ENCODE assay signal across 9 mouse cellular contexts in genomic region chr19:6285632-6286433, GRCm38 (mm10). TPM values are rescaled to one million over a fixed set of nuclear protein-coding genes. Genes with fewer than 3 reads are reported as not detected.
DNase-seq lines count a peak whose midpoint lies in the region; ATAC-seq and TF ChIP-seq lines count a peak whose summit lies in the region.
"Had no signal": no experiment of that assay in that cellular context is flagged by ENCODE, and none has a peak within 500 bp of the region (broad histone marks: within the 10 kb centered on the region; RNA-seq: fewer than 3 reads in every experiment).

No protein-coding gene starts in this region.

- no peak for DNase-seq in left cerebral cortex, adult 2 months (ENCODE audit: extremely low spot score in 1 of 2, low spot score in 2 of 2)
- no peak for DNase-seq in left cerebral cortex, adult 8-10 months (ENCODE audit: low spot score in 2 of 2)
- peak; percentile 66 for DNase-seq in liver
- DNase-seq in thymus, postnatal 25 days = no peak
- DNase-seq: thymus, adult 2 months had no signal

- H3K27me3 ChIP-seq in heart, embryonic 14.5 days (ENCODE audit: control insufficient read depth, insufficient read depth, low read length) = no peaks in the 10 kb centered on the region
- H3K27me3 ChIP-seq in small intestine, adult 2 months (ENCODE audit: control insufficient read depth, insufficient read depth, low read length) = no peaks in the 10 kb centered on the region
- no peaks in the 10 kb centered on the region for H3K27me3 ChIP-seq in forebrain, embryonic 12.5 days
- H3K27me3 ChIP-seq: limb, embryonic 15.5 days had no signal

- 25% methylated on average over 7 of the region's 7 CpGs for WGBS in heart, embryonic 14.5 days
- 43% methylated on average over 7 of the region's 7 CpGs for WGBS in small intestine, adult 2 months
- WGBS in forebrain, embryonic 12.5 days = 88% methylated on average over 7 of the region's 7 CpGs

- H3K4me2 ChIP-seq in heart, embryonic 14.5 days (ENCODE audit: low read length) = peak overlapping the region; percentile 50
- H3K4me2 ChIP-seq in forebrain, embryonic 12.5 days = no peak overlapping the region
- H3K4me2 ChIP-seq: limb, embryonic 15.5 days had no signal

- peak overlapping the region; percentile 53 for H3K27ac ChIP-seq in left cerebral cortex, adult 2 months
- H3K27ac ChIP-seq in heart, embryonic 14.5 days (replicated peaks in 1 of 2; ENCODE audit: control insufficient read depth in 1 of 2, insufficient read depth in 1 of 2, low read depth in 2 of 2, low read length in 2 of 2) = peak overlapping the region; percentile 24 to 82
- peak overlapping the region; percentile 93 for H3K27ac ChIP-seq in small intestine, adult 2 months (ENCODE audit: insufficient read depth, low read depth, low read length)
- no peak overlapping the region for H3K27ac ChIP-seq in forebrain, embryonic 12.5 days
- H3K27ac ChIP-seq: limb, embryonic 15.5 days had no signal

- TF ChIP-seq POLR2A in small intestine, adult 2 months (IDR thresholded peaks at IDR 0.05; ENCODE audit: low read depth, low read length) = no peak

- H3K4me1 ChIP-seq in heart, embryonic 14.5 days (ENCODE audit: control insufficient read depth in 2 of 2, insufficient read depth in 2 of 2, low read length in 2 of 2) = peaks cover 44 to 56% of the 10 kb centered on the region in 2 experiments
- H3K4me1 ChIP-seq in small intestine, adult 2 months (ENCODE audit: control insufficient read depth, insufficient read depth, insufficient read length, low read length) = peaks cover 32% of the 10 kb centered on the region
- peaks cover 4% of the 10 kb centered on the region; the same call in 1 of the 2 replicates for H3K4me1 ChIP-seq in forebrain, embryonic 12.5 days

- TF ChIP-seq CTCF in left cerebral cortex, adult 2 months (IDR thresholded peaks at IDR 0.05) = no peak
- TF ChIP-seq CTCF in small intestine, adult 2 months (IDR thresholded peaks at IDR 0.05; ENCODE audit: extremely low read depth, insufficient read length, insufficient replicate concordance, low read depth, low read length) = no peak

- peak overlapping the region; percentile 21 for H3K9ac ChIP-seq in heart, embryonic 14.5 days (ENCODE audit: low read length)
- no peak overlapping the region for H3K9ac ChIP-seq in forebrain, embryonic 12.5 days
- H3K9ac ChIP-seq: limb, embryonic 15.5 days had no signal

- H3K36me3 ChIP-seq in heart, embryonic 14.5 days (ENCODE audit: control insufficient read depth, insufficient read depth, low read length) = peaks cover 56% of the 10 kb centered on the region
- peaks cover 59% of the 10 kb centered on the region for H3K36me3 ChIP-seq in small intestine, adult 2 months (ENCODE audit: control insufficient read depth, insufficient read depth, low read length)
- H3K36me3 ChIP-seq in forebrain, embryonic 12.5 days (replicated peaks) = peaks cover 82% of the 10 kb centered on the region

- no peak overlapping the region for H3K4me3 ChIP-seq in left cerebral cortex, adult 2 months
- no peak overlapping the region for H3K4me3 ChIP-seq in heart, embryonic 14.5 days (ENCODE audit: control insufficient read depth in 1 of 2, insufficient read depth in 1 of 2, low read depth in 1 of 2, low read length in 2 of 2)
- H3K4me3 ChIP-seq in small intestine, adult 2 months (ENCODE audit: low read depth, low read length) = no peak overlapping the region
- no peak overlapping the region for H3K4me3 ChIP-seq in forebrain, embryonic 12.5 days (replicated peaks)
- H3K4me3 ChIP-seq: limb, embryonic 15.5 days had no signal

- intact Hi-C loops in left cerebral cortex, adult 2 months (cut with DNase I) = no loop called here

- H3K9me3 ChIP-seq in heart, embryonic 14.5 days (ENCODE audit: control insufficient read depth, low read length) = no peaks in the 10 kb centered on the region
- H3K9me3 ChIP-seq in forebrain, embryonic 12.5 days = no peaks in the 10 kb centered on the region
- H3K9me3 ChIP-seq: limb, embryonic 15.5 days had no signal

- 0 out of 2 replicates have a peak, but pooled peaks have one; percentile 7 for ATAC-seq in heart, embryonic 14.5 days (ENCODE audit: insufficient number of reproducible peaks, insufficient read depth, low FRiP score, low read depth)
- no peak for ATAC-seq in forebrain, embryonic 12.5 days (ENCODE audit: low FRiP score)

RNA-seq across cellular contexts. Expression of gene Ehd1, which starts 9.3 kb away (rescaled TPM):
- total RNA-seq in left cerebral cortex, adult 2 months (2021) = 10 to 100 TPM; 36.4 to 43.5 TPM
- total RNA-seq in left cerebral cortex, adult 8-10 months (2022) = 10 to 100 TPM; 31.0 to 36.8 (median 35.8) TPM
- 51.7 and 60.0 TPM in 2 replicates for polyA plus RNA-seq in heart, embryonic 14.5 days (2014; fragmentation: Nextera tagmentation; extraction: Ambion mirVana)
- 315 and 714 TPM in 2 replicates for polyA plus RNA-seq in small intestine, adult 2 months (2012; rRNA removed)
- polyA plus RNA-seq in forebrain, embryonic 12.5 days (2016; fragmentation: Nextera tagmentation; extraction: Ambion mirVana) = 86.6 and 89.0 TPM in 2 replicates

RNA-seq across cellular contexts. Expression of gene Cdc42bpg, which starts 20.4 kb away (rescaled TPM):
- 1 to 10 TPM; 3.4 to 4.1 TPM for total RNA-seq in left cerebral cortex, adult 2 months (2021)
- 1 to 10 TPM; 5.4 to 7.4 (median 5.5) TPM for total RNA-seq in left cerebral cortex, adult 8-10 months (2022)
- 0.43 and 0.78 TPM in 2 replicates for polyA plus RNA-seq in heart, embryonic 14.5 days (2014; fragmentation: Nextera tagmentation; extraction: Ambion mirVana)
- polyA plus RNA-seq in small intestine, adult 2 months (2012; rRNA removed) = 26.0 and 53.2 TPM in 2 replicates
- 0.36 and 0.38 TPM in 2 replicates for polyA plus RNA-seq in forebrain, embryonic 12.5 days (2016; fragmentation: Nextera tagmentation; extraction: Ambion mirVana)

RNA-seq across cellular contexts. Expression of gene Atg2a, which starts 44.4 kb away (rescaled TPM):
- total RNA-seq in left cerebral cortex, adult 2 months (2021) = 10 to 100 TPM; 37.4 to 40.1 TPM
- 10 to 100 TPM; 31.8 to 35.7 (median 35.4) TPM for total RNA-seq in left cerebral cortex, adult 8-10 months (2022)
- 7.1 and 7.8 TPM in 2 replicates for polyA plus RNA-seq in heart, embryonic 14.5 days (2014; fragmentation: Nextera tagmentation; extraction: Ambion mirVana)
- 37.0 and 68.8 TPM in 2 replicates for polyA plus RNA-seq in small intestine, adult 2 months (2012; rRNA removed)
- 12.0 and 14.2 TPM in 2 replicates for polyA plus RNA-seq in forebrain, embryonic 12.5 days (2016; fragmentation: Nextera tagmentation; extraction: Ambion mirVana)

RNA-seq across cellular contexts. Expression of gene Men1, which starts 48.9 kb away (rescaled TPM):
- 10 to 100 TPM; 64.7 to 72.5 TPM for total RNA-seq in left cerebral cortex, adult 2 months (2021)
- total RNA-seq in left cerebral cortex, adult 8-10 months (2022) = 10 to 100 TPM; 58.9 to 66.9 (median 62.6) TPM
- polyA plus RNA-seq in heart, embryonic 14.5 days (2014; fragmentation: Nextera tagmentation; extraction: Ambion mirVana) = 23.3 and 24.1 TPM in 2 replicates
- polyA plus RNA-seq in small intestine, adult 2 months (2012; rRNA removed) = 23.6 and 38.5 TPM in 2 replicates
- 97.1 and 107 TPM in 2 replicates for polyA plus RNA-seq in forebrain, embryonic 12.5 days (2016; fragmentation: Nextera tagmentation; extraction: Ambion mirVana)

RNA-seq across cellular contexts. Expression of gene Ppp2r5b, which starts 50.2 kb away (rescaled TPM):
- 100 to 1,000 TPM; 149 to 158 TPM for total RNA-seq in left cerebral cortex, adult 2 months (2021)
- 100 to 1,000 TPM; 148 to 158 (median 153) TPM for total RNA-seq in left cerebral cortex, adult 8-10 months (2022)
- 20.7 and 26.0 TPM in 2 replicates for polyA plus RNA-seq in heart, embryonic 14.5 days (2014; fragmentation: Nextera tagmentation; extraction: Ambion mirVana)
- 64.2 and 112 TPM in 2 replicates for polyA plus RNA-seq in small intestine, adult 2 months (2012; rRNA removed)
- 51.8 and 52.4 TPM in 2 replicates for polyA plus RNA-seq in forebrain, embryonic 12.5 days (2016; fragmentation: Nextera tagmentation; extraction: Ambion mirVana)

Comparison
In these comparisons a context has a peak if more than half of its experiments do, and no peak if none do; other contexts are left out.
1. RNA of gene Cdc42bpg, which starts 20.4 kb away (polyA plus RNA-seq): 26.0 to 53.2 TPM in small intestine, adult 2 months; 0.43 to 0.78 TPM in heart, embryonic 14.5 days and 0.36 to 0.38 TPM in forebrain, embryonic 12.5 days; every median in the first group is over 10 times any median in the second.